Mouse (Mus musculus) erythroblast, adult 5-6 weeks (primary cell): ENCODE data around the gene Hist1h2ai. TPM values are rescaled to one million over a fixed set of nuclear protein-coding genes. Genes with fewer than 3 reads are reported as not detected.

Experiments
- total RNA-seq, 2 experiments: library from RNA; stranded (forward) in 1 of 2; stranded (reverse) in 1 of 2; fragments of 150-400 nt in 1 of 2; fragments of 200-764, 138-1000 nt in 1 of 2; gene quantifications; 2 replicates each; pipeline versions ENCODE4 v1.2.3 to v1.2.4; 2015 to 2017; ENCODE audit warnings: low replicate concordance in 2 of 2

The Hist1h2ai gene
- total RNA-seq, 2 experiments from 2014 or later: 6.1 to 1,027 TPM

Other genes starting within 250 kb of the Hist1h2ai start
Only the 30 nearest of the 32 such genes appear.
- not detected in 2 replicates for gene Gm10065, start 237.0 kb upstream of the Hist1h2ai start, total RNA-seq (2015; ENCODE audit: low replicate concordance)
- not detected in 2 replicates for gene Gm10065, start 237.0 kb upstream of the Hist1h2ai start, total RNA-seq (2017; ENCODE audit: low replicate concordance)
- gene AK157302, start 221.2 kb upstream of the Hist1h2ai start, total RNA-seq (2015; ENCODE audit: low replicate concordance): 0.77 and 5.6 TPM in 2 replicates
- 7.8 and 15.1 TPM in 2 replicates for gene AK157302, start 221.2 kb upstream of the Hist1h2ai start, total RNA-seq (2017; ENCODE audit: low replicate concordance)
- gene Gm11273, start 215.0 kb upstream of the Hist1h2ai start, total RNA-seq (2015; ENCODE audit: low replicate concordance): 12.1 TPM in 1 of 2 replicates, not detected in the other
- 1.3 TPM in 1 of 2 replicates, not detected in the other for gene Gm11273, start 215.0 kb upstream of the Hist1h2ai start, total RNA-seq (2017; ENCODE audit: low replicate concordance)
- 2.1 and 5.4 TPM in 2 replicates for gene Zkscan8, start 185.3 kb upstream of the Hist1h2ai start, total RNA-seq (2015; ENCODE audit: low replicate concordance)
- gene Zkscan8, start 185.3 kb upstream of the Hist1h2ai start, total RNA-seq (2017; ENCODE audit: low replicate concordance): 1.7 and 3.4 TPM in 2 replicates
- gene Olfr1366, start 173.6 kb upstream of the Hist1h2ai start, total RNA-seq (2015; ENCODE audit: low replicate concordance): not detected in 2 replicates
- gene Olfr1366, start 173.6 kb upstream of the Hist1h2ai start, total RNA-seq (2017; ENCODE audit: low replicate concordance): not detected in 2 replicates
- gene Olfr1535, start 156.5 kb upstream of the Hist1h2ai start, total RNA-seq (2015; ENCODE audit: low replicate concordance): not detected in 2 replicates
- 0.84 TPM in 1 of 2 replicates, not detected in the other for gene Olfr1535, start 156.5 kb upstream of the Hist1h2ai start, total RNA-seq (2017; ENCODE audit: low replicate concordance)
- not detected in 2 replicates for gene Olfr1364, start 134.7 kb upstream of the Hist1h2ai start, total RNA-seq (2015; ENCODE audit: low replicate concordance)
- gene Olfr1364, start 134.7 kb upstream of the Hist1h2ai start, total RNA-seq (2017; ENCODE audit: low replicate concordance): not detected in 2 replicates
- not detected in 2 replicates for gene Olfr1362, start 102.4 kb upstream of the Hist1h2ai start, total RNA-seq (2015; ENCODE audit: low replicate concordance)
- gene Olfr1362, start 102.4 kb upstream of the Hist1h2ai start, total RNA-seq (2017; ENCODE audit: low replicate concordance): not detected in 2 replicates
- gene Olfr11, start 73.9 kb upstream of the Hist1h2ai start, total RNA-seq (2015; ENCODE audit: low replicate concordance): not detected in 2 replicates
- not detected in 2 replicates for gene Olfr11, start 73.9 kb upstream of the Hist1h2ai start, total RNA-seq (2017; ENCODE audit: low replicate concordance)
- gene Olfr1361, start 53.0 kb upstream of the Hist1h2ai start, total RNA-seq (2015; ENCODE audit: low replicate concordance): not detected in 2 replicates
- gene Olfr1361, start 53.0 kb upstream of the Hist1h2ai start, total RNA-seq (2017; ENCODE audit: low replicate concordance): not detected in 2 replicates
- gene Olfr1360, start 39.0 kb upstream of the Hist1h2ai start, total RNA-seq (2015; ENCODE audit: low replicate concordance): not detected in 2 replicates
- gene Olfr1360, start 39.0 kb upstream of the Hist1h2ai start, total RNA-seq (2017; ENCODE audit: low replicate concordance): not detected in 2 replicates
- gene Olfr1359, start 18.3 kb upstream of the Hist1h2ai start, total RNA-seq (2015; ENCODE audit: low replicate concordance): not detected in 2 replicates
- gene Olfr1359, start 18.3 kb upstream of the Hist1h2ai start, total RNA-seq (2017; ENCODE audit: low replicate concordance): 0.34 and 0.42 TPM in 2 replicates
- 91.5 and 110 TPM in 2 replicates for gene Hist1h2bl, start 279 bp upstream of the Hist1h2ai start, total RNA-seq (2015; ENCODE audit: low replicate concordance)
- gene Hist1h2bl, start 279 bp upstream of the Hist1h2ai start, total RNA-seq (2017; ENCODE audit: low replicate concordance): 213 and 268 TPM in 2 replicates
- 16.7 TPM in 1 of 2 replicates, not detected in the other for gene Hist1h3h, start 1.2 kb downstream of the Hist1h2ai start, total RNA-seq (2015; ENCODE audit: low replicate concordance)
- 69.1 and 159 TPM in 2 replicates for gene Hist1h3h, start 1.2 kb downstream of the Hist1h2ai start, total RNA-seq (2017; ENCODE audit: low replicate concordance)
- 65.8 and 82.8 TPM in 2 replicates for gene Hist1h2bm, start 5.6 kb downstream of the Hist1h2ai start, total RNA-seq (2015; ENCODE audit: low replicate concordance)
- 254 and 277 TPM in 2 replicates for gene Hist1h2bm, start 5.6 kb downstream of the Hist1h2ai start, total RNA-seq (2017; ENCODE audit: low replicate concordance)
- gene Hist1h4j, start 18.6 kb downstream of the Hist1h2ai start, total RNA-seq (2015; ENCODE audit: low replicate concordance): not detected in 2 replicates
- 148 and 152 TPM in 2 replicates for gene Hist1h4j, start 18.6 kb downstream of the Hist1h2ai start, total RNA-seq (2017; ENCODE audit: low replicate concordance)
- gene Hist1h4k, start 34.1 kb downstream of the Hist1h2ai start, total RNA-seq (2015; ENCODE audit: low replicate concordance): 10.4 and 16.9 TPM in 2 replicates
- gene Hist1h4k, start 34.1 kb downstream of the Hist1h2ai start, total RNA-seq (2017; ENCODE audit: low replicate concordance): 714 and 903 TPM in 2 replicates
- 39.2 and 75.4 TPM in 2 replicates for gene Hist1h2ak, start 37.4 kb downstream of the Hist1h2ai start, total RNA-seq (2015; ENCODE audit: low replicate concordance)
- 730 and 899 TPM in 2 replicates for gene Hist1h2ak, start 37.4 kb downstream of the Hist1h2ai start, total RNA-seq (2017; ENCODE audit: low replicate concordance)
- gene Hist1h2bn, start 37.7 kb downstream of the Hist1h2ai start, total RNA-seq (2015; ENCODE audit: low replicate concordance): 229 and 365 TPM in 2 replicates
- gene Hist1h2bn, start 37.7 kb downstream of the Hist1h2ai start, total RNA-seq (2017; ENCODE audit: low replicate concordance): 952 and 1,236 TPM in 2 replicates
- gene Hist1h1b, start 64.2 kb downstream of the Hist1h2ai start, total RNA-seq (2015; ENCODE audit: low replicate concordance): 491 and 530 TPM in 2 replicates
- 1,333 and 2,653 TPM in 2 replicates for gene Hist1h1b, start 64.2 kb downstream of the Hist1h2ai start, total RNA-seq (2017; ENCODE audit: low replicate concordance)
- 143 and 204 TPM in 2 replicates for gene Hist1h3i, start 66.9 kb downstream of the Hist1h2ai start, total RNA-seq (2015; ENCODE audit: low replicate concordance)
- 142 and 186 TPM in 2 replicates for gene Hist1h3i, start 66.9 kb downstream of the Hist1h2ai start, total RNA-seq (2017; ENCODE audit: low replicate concordance)
- not detected in 2 replicates for gene Hist1h2an, start 70.8 kb downstream of the Hist1h2ai start, total RNA-seq (2015; ENCODE audit: low replicate concordance)
- gene Hist1h2an, start 70.8 kb downstream of the Hist1h2ai start, total RNA-seq (2017; ENCODE audit: low replicate concordance): 456 and 497 TPM in 2 replicates
- gene Hist1h2bp, start 71.0 kb downstream of the Hist1h2ai start, total RNA-seq (2015; ENCODE audit: low replicate concordance): 4.4 and 5.8 TPM in 2 replicates
- gene Hist1h2bp, start 71.0 kb downstream of the Hist1h2ai start, total RNA-seq (2017; ENCODE audit: low replicate concordance): 33.7 and 47.3 TPM in 2 replicates
- gene Hist1h2bq, start 93.8 kb downstream of the Hist1h2ai start, total RNA-seq (2015; ENCODE audit: low replicate concordance): 197 and 261 TPM in 2 replicates
- 24.3 and 156 TPM in 2 replicates for gene Hist1h2bq, start 93.8 kb downstream of the Hist1h2ai start, total RNA-seq (2017; ENCODE audit: low replicate concordance)
- 63.1 and 86.1 TPM in 2 replicates for gene Hist1h2ao, start 94.0 kb downstream of the Hist1h2ai start, total RNA-seq (2015; ENCODE audit: low replicate concordance)
- 517 TPM in 1 of 2 replicates, not detected in the other for gene Hist1h2ao, start 94.0 kb downstream of the Hist1h2ai start, total RNA-seq (2017; ENCODE audit: low replicate concordance)
- gene Hist1h4m, start 95.3 kb downstream of the Hist1h2ai start, total RNA-seq (2015; ENCODE audit: low replicate concordance): 71.7 and 77.6 TPM in 2 replicates
- 860 and 1,014 TPM in 2 replicates for gene Hist1h4m, start 95.3 kb downstream of the Hist1h2ai start, total RNA-seq (2017; ENCODE audit: low replicate concordance)
- 6.9 and 21.5 TPM in 2 replicates for gene Hist1h4n, start 115.8 kb downstream of the Hist1h2ai start, total RNA-seq (2015; ENCODE audit: low replicate concordance)
- 699 and 712 TPM in 2 replicates for gene Hist1h4n, start 115.8 kb downstream of the Hist1h2ai start, total RNA-seq (2017; ENCODE audit: low replicate concordance)
- gene Hist1h2ap, start 117.1 kb downstream of the Hist1h2ai start, total RNA-seq (2015; ENCODE audit: low replicate concordance): 40.2 and 52.7 TPM in 2 replicates
- gene Hist1h2ap, start 117.1 kb downstream of the Hist1h2ai start, total RNA-seq (2017; ENCODE audit: low replicate concordance): 924 and 2,814 TPM in 2 replicates
- 215 and 279 TPM in 2 replicates for gene Hist1h2br, start 117.3 kb downstream of the Hist1h2ai start, total RNA-seq (2015; ENCODE audit: low replicate concordance)
- 157 and 261 TPM in 2 replicates for gene Hist1h2br, start 117.3 kb downstream of the Hist1h2ai start, total RNA-seq (2017; ENCODE audit: low replicate concordance)
- gene Zfp184, start 228.7 kb downstream of the Hist1h2ai start, total RNA-seq (2015; ENCODE audit: low replicate concordance): 0.19 and 2.9 TPM in 2 replicates
- 0.34 and 2.5 TPM in 2 replicates for gene Zfp184, start 228.7 kb downstream of the Hist1h2ai start, total RNA-seq (2017; ENCODE audit: low replicate concordance)